Mouse (Mus musculus): Measurements from ENCODE around the gene Jaml.

The Jaml gene

DNA sequence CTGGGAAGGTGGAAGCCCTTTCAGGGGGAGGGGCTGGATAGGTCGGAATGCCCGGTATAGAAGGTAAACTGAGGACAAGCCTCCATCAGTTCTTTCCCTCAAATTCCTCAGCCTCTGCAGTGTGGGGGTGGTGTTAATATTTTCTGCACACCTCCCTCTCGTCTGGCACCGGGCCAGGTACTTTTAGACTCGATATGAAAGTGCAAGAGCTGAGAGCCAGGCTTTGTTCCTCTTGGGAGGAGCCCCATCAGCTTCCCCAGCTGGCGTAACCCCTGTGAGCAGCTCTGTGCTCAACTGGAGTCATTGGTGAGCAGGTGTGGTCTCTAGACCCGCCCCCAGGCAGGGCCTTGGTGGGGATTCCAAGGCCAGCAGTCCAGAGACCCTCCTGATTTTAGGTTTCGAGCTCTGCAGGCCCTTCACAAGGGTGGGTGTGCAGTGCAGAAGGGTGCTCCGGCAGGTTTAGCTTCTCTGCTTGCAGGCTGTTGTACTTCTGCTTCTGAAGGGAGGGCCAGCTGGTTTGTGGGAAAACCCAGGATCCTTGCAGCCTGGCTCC is 43.3 kb downstream of the Jaml start:
- peak; percentile 75 to 87 for DNase-seq

DNA sequence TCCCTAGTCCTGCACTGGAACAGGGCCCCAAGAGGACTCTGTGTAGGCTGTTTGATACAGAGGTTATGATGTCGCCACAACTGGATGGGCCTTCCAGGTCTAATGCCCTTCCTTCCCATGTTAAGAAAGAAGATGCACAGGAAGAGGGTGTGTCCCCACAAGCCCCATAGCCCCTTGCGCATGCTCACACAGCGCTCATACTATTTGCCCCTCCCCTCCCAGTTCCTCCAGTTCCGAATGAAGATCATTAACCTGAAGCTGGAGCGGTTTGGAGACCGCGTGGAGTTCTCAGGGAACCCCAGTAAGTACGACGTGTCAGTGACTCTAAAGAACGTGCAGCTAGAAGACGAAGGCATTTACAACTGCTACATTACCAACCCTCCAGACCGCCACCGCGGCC is 46.2 kb downstream of the Jaml start:
- no peak for DNase-seq

DNA sequence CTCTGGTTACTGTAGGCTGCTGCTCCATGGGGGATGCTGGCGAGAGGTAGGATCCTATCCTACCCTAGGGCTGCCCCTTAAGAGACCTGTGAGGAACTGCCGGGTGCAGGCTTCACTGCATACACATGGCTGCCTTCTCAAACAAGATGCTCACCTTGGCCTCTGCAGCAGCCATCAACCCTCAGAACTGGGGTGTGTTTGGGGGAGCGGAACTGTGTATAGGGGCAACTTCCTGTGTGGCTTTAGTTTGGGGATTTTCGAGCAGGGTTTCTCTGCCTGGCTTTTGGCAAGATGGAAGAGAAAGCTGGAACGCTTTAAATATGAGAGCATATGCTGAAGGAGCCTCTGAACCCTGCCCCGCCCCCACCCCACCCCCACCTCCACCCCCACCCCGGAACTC is 48.0 kb downstream of the Jaml start:
- peak in 1 of 2 experiments; percentile 33 for DNase-seq

DNA sequence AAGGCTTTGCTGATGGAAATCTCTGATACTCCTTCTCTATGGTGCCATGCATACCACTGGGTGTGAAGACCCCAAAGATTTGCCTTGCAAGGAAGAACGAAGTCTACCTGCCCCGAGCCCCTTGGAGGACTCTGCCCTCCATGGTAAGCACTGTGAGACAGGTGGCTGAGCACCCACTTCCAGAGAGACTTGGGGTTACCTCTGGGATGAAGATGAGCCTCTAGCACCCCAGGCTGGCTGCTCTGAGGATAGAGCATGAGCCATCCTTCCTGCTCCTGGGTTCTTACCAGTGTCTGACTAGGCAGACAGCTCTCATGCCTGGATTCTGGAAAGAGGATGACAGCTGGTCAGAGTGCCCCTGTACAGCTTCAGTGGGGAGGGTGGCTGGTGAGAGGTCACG is 51.1 kb downstream of the Jaml start:
- DNase-seq: no peak

DNA sequence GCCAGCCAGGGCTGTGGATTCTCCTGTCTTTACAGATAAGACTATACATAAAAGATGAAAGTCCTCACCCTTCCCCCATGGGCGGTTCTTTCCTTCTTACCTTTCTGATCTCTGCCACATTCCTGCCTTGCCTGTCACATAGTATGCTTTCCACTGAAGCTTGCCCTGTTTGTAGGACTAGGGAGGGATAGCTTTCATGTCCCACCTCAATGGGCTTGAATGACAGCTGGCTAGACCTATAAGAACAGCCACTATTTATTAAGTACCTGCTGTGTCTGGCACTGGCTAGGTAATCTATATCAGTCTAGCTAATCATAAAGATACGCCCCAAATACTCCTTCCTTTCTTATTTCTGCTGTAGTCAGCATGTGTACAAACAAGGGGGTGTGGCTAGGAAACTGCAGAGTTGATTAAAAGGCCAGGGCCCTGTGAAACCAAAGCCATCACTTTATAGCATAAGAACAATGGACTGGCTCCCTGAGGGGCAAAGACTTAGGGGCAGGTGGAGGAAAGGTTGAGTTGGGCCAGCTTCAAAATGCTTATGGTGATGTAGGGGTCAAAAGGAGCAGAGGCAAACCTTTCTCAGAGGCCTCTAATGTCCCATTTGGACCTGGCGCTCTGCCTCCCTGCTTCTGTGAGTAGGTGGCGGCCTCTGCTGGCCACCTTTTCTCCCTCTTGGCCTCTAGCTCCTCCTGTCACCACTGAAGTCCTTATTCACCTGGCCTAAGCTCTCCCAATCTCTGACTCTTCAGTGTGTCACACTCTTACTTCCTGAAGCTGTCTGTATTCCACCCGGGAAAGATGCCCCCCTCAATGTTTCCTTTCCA is 54.7 kb downstream of the Jaml start:
- DNase-seq: peak; percentile 62 to 81

DNA sequence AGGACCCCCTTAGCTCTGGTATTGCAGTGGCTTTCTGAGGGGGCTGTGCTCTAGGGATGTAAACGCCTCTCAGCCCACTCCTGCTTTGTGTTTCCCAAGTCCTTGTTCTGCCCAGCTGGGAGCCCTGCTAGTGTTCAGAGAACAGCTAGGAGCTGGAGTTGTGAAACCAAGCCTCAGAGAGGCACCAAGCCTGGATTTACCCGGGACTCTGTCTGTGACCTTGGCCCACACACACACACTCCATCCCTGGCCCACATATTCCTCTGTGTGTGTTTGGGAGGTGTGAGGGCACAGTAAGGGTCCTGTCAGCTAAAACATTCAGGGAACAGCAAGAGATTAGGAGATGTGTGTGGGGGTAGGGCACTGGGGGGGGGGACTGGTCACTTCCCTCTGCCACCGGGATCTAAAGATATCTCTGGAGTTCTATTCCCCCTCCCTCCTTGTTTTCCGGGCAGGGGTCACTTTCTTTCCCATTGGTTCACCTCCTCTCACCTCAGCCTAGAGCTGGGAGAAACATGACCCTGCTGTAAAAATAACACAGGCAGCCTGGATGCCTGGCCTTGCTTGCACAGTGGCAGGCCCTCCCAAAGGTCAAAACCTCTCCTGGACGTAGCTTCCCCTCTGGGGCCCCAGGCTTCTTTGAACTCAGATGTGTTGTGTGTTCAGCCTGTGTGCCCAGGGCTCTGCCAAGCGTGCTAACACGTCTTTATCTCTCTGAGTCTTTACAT is 57.6 kb downstream of the Jaml start:
- DNase-seq: no peak

DNA sequence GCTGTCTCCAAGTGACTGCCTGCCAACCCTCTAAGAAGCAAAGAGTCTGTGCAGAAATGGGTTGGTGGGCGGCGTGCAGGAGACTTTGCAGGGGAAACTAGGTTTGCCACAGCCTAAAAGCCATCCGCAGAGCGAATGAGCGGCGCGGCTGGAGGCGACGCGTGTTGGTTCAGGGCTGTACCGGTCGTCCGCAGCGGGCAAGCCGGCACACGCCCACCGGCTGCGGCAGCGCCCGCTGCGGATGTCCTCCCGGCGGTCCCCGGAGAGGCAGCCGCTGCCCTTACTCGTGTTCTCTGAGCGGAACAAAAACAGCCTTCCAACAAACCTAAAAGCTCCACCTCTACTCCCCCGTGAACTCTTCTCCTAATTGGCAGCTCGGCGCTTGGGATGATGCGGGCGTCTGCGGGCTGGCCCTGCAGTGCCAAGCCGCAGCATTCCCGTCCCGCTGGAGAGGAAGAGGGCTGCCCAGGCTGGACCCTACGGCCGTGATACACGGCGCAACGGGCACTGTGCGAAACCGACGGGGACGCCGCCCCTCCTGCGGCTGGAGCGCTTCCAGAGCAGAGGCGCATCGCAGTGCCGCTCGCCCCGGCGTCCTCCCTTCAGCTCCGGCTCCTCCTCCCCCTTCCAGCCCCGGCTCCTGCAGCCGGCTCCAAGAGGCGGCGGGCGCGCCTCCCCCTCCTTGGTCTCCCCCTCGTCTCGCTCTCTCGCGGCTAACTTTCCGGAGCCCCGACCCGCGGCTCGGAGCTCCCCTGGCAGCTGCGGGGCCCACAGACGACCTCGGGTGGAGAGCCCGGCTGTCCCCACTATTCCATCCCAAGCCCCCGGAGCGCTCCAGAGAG is 59.4 kb downstream of the Jaml start, which contains the start of gene Scn4b:
Scn4b (plus strand) TSS at position 205 of the 842 bp plus-strand sequence.
- DNase-seq: peak; percentile 30 to 46

DNA sequence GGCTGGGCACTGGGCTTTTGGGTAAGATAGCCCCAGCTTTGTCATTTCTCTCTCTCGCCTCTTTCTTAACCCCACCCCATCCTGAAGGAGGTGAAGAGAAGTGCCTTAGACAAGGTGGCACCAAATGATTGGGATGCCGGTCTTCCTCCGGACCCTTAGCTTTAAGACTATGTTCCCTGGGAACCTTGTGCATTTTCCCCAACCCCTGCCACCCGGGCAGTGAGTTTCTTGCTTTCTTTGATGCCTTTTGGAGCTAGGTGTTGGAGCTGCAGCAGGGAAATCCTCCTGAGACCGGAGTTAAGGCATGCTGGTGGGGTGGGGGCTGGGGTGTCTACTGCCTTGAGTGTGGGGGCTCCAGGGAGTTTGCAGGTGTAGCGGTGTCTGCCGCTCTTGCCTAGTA is 60.1 kb downstream of the Jaml start:
- DNase-seq: no peak

DNA sequence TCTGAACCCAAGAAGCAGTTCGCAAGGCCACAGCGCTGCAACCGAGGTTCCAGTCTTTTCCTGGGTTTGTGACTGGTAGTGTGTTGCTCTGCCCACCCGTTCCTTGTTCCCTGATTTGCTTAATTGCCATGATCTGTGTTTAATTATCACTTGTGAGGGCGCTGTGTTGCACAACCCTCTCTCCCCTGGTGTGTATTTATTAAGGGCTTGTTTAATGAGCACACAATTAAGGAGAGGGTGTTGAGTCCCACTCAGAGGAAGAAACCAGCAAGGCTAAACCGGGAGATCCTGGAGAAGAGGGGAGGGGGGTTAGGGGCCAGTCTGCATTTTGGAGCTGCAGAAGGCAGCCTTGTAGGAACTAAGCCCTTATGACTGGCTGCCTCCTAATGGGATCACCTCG is 62.0 kb downstream of the Jaml start:
- no peak for DNase-seq

DNA sequence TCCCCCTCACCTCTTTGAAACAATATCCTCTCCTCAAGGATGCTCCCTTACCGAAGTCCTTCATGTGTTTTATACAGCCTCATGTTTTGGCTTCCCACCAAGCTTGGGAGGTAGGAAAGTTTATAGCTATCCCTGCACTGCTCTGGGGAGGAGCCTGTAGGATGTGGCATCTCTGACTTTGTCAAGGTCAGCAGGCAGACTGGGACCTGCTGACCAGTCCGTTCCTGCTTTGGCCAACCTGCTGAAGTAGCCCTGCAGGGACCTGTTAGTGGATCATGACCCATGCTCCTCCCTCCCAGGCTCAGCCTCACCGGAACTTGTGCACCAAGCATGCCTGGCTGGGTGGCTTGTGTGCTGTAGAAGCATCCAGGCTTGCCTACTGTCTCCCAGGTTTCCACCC is 63.7 kb downstream of the Jaml start:
- no peak for DNase-seq

DNA sequence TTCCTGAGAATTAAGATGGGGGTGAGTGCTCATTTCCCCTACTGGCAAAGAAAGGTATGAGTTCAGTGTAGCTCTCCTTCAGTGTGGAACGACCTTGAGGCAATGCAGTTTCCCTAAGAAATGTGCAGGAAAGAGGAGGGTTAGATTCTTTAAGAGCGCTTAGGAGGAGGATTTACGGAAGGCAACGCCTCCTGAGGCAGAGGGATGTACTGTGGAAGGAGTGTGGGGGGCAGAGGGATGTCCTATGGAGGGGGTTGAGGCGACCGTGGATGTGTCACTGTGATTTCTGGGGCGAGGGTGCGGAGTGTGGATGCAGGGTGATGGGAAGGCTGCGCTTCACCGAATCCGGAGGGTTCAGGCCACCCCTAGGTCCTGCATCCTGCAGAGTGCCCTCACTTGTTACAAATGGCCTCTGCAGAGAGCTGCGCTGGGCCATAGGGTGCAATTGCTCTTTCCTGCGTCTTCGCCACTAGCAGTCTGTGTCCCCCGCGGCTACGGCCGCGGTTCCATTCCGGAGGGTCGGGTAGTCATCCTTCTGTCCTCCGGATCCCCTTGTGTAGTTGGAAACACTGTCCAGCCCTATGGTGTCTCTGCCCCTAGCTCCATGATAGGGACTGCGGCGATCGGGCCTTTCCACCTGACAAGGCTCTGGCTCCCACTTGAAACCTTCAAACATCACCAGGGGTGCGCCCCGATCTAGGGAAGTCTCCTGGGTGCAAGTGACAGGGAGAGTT is 66.7 kb downstream of the Jaml start:
- DNase-seq: no peak

DNA sequence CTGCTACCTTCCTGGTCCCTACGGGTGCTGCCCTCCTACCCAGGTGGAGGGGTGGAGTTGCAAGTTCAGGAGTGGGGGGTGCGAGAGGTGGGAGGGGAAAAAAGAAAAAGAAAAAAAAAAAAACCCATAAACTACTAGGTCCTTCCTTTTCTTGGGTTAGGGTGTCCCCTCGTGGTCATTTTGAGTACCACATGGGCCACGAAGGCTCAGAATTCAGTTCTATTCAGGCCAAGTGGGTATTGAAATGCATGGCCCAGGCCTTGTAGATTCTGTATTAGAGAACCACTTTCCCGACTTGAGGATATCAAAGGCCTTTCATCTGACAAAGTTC is 67.2 kb downstream of the Jaml start:
- peak; percentile 43 to 78 for DNase-seq

DNA sequence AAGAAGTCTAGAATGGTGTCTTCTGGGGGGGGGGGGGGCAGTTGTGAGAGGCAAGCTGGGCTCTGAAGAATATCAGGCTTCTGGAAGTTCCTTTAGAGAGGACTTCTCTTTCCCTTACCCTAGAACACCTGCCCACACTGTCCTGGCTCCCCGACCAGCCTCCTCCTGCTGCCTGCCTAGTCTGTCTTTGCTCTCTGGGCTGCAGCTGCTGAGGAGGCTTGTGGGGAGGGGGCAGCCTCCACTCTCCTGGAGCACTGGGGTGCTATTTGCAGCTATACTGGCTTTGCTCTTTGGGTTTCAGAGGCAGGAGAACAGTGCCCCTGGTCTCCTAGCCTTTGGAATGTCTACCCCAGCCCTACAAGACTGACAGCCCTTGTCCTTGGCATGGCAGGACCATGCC is 72.0 kb downstream of the Jaml start:
- DNase-seq: no peak

DNA sequence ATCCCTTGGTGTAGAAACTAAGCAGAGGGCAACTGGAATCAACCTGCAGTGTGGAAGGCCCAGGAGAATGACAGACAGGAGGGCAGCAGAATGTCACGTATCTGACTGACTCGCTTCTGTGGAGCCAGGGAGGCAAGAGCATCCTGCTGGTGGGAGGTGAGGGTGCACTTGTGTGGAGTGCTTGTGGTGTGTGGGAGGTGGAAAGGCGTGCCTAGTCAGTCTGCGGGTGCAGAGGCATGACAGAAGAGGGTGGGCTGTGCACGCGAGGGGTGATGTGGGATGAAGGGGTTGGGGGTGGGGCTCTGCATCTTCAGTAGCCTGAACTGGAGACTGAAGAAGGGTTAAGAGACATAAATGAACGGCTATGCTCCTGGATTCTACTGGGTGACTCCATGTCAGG is 74.4 kb downstream of the Jaml start:
- DNase-seq: no peak

All from spleen, adult 18-20 months (tissue).